Mouse (Mus musculus): Measurements from ENCODE around the gene 4931409K22Rik. TPM values are rescaled to one million over a fixed set of nuclear protein-coding genes. Genes with fewer than 3 reads are reported as not detected.

Gene 4931409K22Rik
- 0.12 and 0.19 TPM in 2 replicates for polyA plus RNA-seq (2015; fragmentation: Nextera tagmentation; extraction: Ambion mirVana)

- no peak within 1 kb of the TSS for H3K9ac ChIP-seq
- H3K27ac ChIP-seq: no peak within 1 kb of the TSS
- 0 out of 2 replicates have a peak, but pooled peaks cover 7% of the 10 kb centered on the region for H3K27me3 ChIP-seq
- no peak within 1 kb of the TSS for H3K4me3 ChIP-seq
- no peaks in the 10 kb centered on the region for H3K36me3 ChIP-seq
- WGBS: 87% methylated on average over 2 of the region's 2 CpGs
- H3K4me2 ChIP-seq: no peak within 1 kb of the TSS
- peaks cover 3% of the 10 kb centered on the region for H3K4me1 ChIP-seq (replicated peaks)
- peaks cover 4% of the 10 kb centered on the region; the same call in 1 of the 2 replicates for H3K9me3 ChIP-seq
- ATAC-seq (ENCODE audit: low FRiP score): no peak
These were observed at the start of gene 4931409K22Rik for GRCm38 (mm10) chr5:24556709-24557108. TSS of gene 4931409K22Rik (minus strand) at chr5:24556809.

- Histone ChIP-seq H3K4me1 (replicated peaks) (peaks cover 67% of the 10 kb centered on the region), H3K9ac (peak overlapping the region; percentile 92), H3K4me3 (peak overlapping the region; percentile 60), H3K36me3 (no peaks in the 10 kb centered on the region), H3K27ac (peak overlapping the region; percentile 99), H3K9me3 (no peaks in the 10 kb centered on the region), H3K27me3 (no peaks in the 10 kb centered on the region), H3K4me2 (peak overlapping the region; percentile 92)
- 8% methylated on average over 14 of the region's 14 CpGs for WGBS
- ATAC-seq (ENCODE audit: low FRiP score): no peak
These were observed 49.5 kb upstream of the 4931409K22Rik start for GRCm38 (mm10) chr5:24605980-24606665.

DNA sequence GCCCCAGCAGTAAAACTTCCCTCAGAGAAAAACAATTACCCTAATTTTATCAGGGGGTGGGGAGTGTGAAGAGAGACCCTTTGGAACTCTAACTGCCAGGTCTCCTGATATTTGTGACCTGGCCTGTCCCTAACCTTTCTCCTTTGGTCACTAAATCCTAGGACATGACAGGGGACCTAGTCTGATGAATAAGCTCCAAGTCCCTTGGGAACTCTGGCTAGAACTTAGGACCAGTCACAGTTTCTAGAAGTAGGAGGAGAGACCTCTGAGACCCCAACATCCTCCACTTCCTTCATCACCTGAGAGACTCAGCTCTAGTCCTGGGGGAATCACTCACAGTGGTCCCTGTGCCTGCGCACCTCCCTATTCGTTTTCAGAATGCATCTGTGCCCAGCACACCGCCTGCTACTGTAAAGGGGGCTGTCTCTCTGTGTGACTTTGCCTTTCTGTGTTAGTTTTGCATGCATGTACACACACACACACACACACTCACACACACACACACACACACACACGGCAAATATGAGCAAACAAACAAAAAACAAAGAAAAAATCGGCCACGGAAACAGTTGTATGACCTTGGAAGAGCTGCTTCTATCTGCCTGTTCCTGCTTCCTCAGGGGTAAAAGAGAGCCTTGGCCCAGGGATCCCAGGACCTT is 48.8 kb upstream of the 4931409K22Rik start:
- Histone ChIP-seq H3K36me3 (no peaks in the 10 kb centered on the region), H3K27me3 (no peaks in the 10 kb centered on the region), H3K4me1 (replicated peaks) (peaks cover 70% of the 10 kb centered on the region), H3K9ac (peak overlapping the region; percentile 92), H3K4me3 (peak overlapping the region; percentile 60), H3K4me2 (peak overlapping the region; percentile 92), H3K27ac (peak overlapping the region; percentile 99), H3K9me3 (no peaks in the 10 kb centered on the region)
- 6% methylated on average over 6 of the region's 6 CpGs for WGBS
- no peak for ATAC-seq (ENCODE audit: low FRiP score)

DNA sequence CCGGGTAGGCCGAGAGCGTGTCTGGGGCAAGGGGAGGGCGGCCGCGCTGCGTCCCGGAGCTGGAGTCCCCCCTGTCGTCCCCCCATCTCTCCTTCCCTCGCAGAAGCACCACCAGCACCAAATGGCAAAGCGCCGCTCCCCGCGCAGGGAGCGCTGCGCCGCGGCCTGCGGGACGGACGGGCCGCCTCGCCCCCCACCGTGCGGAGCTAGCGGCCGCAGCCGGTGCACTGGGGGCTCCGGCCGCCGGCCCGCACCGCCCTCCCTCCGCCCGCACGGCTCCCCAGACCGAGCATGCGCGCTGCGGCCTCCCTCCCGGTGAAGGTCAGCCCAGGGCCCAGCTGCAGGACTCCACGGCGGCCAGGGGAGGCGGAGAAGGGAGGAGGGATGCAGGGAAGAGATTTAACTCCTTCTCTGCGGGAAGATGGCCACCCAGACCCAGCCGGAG is 48.1 kb upstream of the 4931409K22Rik start:
- Histone ChIP-seq H3K4me2 (peak overlapping the region; percentile 92), H3K4me3 (peak overlapping the region; percentile 60), H3K27me3 (0 out of 2 replicates have a peak, but pooled peaks cover 3% of the 10 kb centered on the region), H3K9me3 (no peaks in the 10 kb centered on the region), H3K36me3 (no peaks in the 10 kb centered on the region), H3K27ac (peak overlapping the region; percentile 99), H3K4me1 (replicated peaks) (peaks cover 75% of the 10 kb centered on the region), H3K9ac (peak overlapping the region; percentile 92)
- under 1% methylated on average over 46 of the region's 46 CpGs for WGBS
- peak; percentile 71 for ATAC-seq (ENCODE audit: low FRiP score)

DNA sequence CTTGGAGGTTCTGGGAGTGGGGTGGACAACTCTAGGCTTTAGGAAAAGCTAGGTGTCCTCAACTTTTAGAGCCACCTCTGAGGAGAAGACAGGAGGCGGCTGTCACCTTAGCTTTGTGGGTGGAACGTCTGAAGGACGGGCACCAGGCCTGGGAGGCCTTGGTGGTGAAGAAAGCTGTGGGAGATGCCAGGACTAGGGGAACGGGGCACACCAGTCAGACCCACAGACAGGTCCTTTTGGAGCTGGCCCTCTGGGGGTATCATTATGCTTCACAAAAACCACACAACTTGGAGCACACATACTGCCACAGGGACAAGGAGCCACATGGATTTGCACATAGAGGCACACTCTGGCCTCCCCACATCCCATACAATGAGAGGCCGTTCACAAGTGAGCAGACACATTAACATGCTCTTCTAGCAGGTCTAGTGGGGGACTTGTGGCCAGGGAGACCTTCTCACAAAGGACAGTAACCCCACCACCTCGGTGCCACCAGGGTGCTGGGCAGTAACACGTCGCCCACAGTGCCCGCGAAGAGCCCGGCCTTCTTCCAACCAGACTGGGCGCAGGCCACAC is 47.6 kb upstream of the 4931409K22Rik start:
- peak overlapping the region; percentile 92 for H3K4me2 ChIP-seq
- 0 out of 2 replicates have a peak, but pooled peaks have one; percentile 1 for ATAC-seq (ENCODE audit: low FRiP score)
- H3K27ac ChIP-seq: peak overlapping the region; percentile 99
- H3K4me3 ChIP-seq: peak overlapping the region; percentile 60
- H3K9ac ChIP-seq: peak overlapping the region; percentile 92
- peaks cover 75% of the 10 kb centered on the region for H3K4me1 ChIP-seq (replicated peaks)
- H3K36me3 ChIP-seq: no peaks in the 10 kb centered on the region
- 0 out of 2 replicates have a peak, but pooled peaks cover 3% of the 10 kb centered on the region for H3K27me3 ChIP-seq
- no peaks in the 10 kb centered on the region for H3K9me3 ChIP-seq
- WGBS: 19% methylated on average over 12 of the region's 12 CpGs

GRCm38 (mm10) chr5:24603431-24604010 is 46.9 kb upstream of the 4931409K22Rik start:
- peak overlapping the region; percentile 60; the same call in 1 of the 2 replicates for H3K4me3 ChIP-seq
- H3K4me2 ChIP-seq: peak overlapping the region; percentile 92
- no peak for ATAC-seq (ENCODE audit: low FRiP score)
- H3K27ac ChIP-seq: peak overlapping the region; percentile 99
- 59% methylated on average over 8 of the region's 8 CpGs for WGBS
- peak overlapping the region; percentile 92 for H3K9ac ChIP-seq
- H3K4me1 ChIP-seq (replicated peaks): peaks cover 81% of the 10 kb centered on the region
- no peaks in the 10 kb centered on the region for H3K9me3 ChIP-seq
- 0 out of 2 replicates have a peak, but pooled peaks cover 3% of the 10 kb centered on the region for H3K27me3 ChIP-seq
- H3K36me3 ChIP-seq: no peaks in the 10 kb centered on the region

DNA sequence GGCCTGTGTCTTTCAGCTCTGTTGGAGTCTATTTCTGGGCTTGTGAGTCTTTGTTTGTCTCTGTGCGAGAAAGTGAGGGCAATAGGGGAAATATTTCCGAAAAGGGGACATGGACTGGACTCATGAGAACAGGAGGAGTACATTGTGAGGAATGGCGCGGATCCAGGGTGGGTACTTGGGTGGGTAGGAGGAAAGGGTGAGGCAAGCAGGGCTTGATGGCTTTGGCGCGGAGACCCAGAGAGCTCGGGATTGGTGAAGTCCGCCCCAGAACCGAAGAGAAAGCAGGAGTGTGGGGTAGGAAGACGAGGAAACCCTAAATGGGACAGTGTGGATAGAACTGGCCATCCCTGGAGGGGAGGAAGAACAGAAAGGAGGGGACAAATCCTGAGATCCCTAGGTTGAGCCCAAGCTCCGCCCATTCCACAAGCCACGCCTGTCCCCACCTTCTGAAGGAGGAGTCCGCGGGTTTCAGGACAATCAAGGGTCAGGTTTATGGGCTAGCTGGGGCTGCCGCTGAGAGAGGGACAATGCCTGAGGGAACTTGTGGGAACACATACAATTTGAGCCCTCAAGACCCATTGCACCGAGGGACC is 46.2 kb upstream of the 4931409K22Rik start:
- peak overlapping the region; percentile 99 for H3K27ac ChIP-seq
- peak overlapping the region; percentile 60 for H3K4me3 ChIP-seq
- no peaks in the 10 kb centered on the region for H3K9me3 ChIP-seq
- peaks cover 88% of the 10 kb centered on the region for H3K4me1 ChIP-seq (replicated peaks)
- peak overlapping the region; percentile 92 for H3K9ac ChIP-seq
- 0 out of 2 replicates have a peak, but pooled peaks cover 3% of the 10 kb centered on the region for H3K27me3 ChIP-seq
- H3K36me3 ChIP-seq: no peaks in the 10 kb centered on the region
- 2% methylated on average over 16 of the region's 16 CpGs for WGBS
- H3K4me2 ChIP-seq: peak overlapping the region; percentile 92
- peak; percentile 40 for ATAC-seq (ENCODE audit: low FRiP score)

DNA sequence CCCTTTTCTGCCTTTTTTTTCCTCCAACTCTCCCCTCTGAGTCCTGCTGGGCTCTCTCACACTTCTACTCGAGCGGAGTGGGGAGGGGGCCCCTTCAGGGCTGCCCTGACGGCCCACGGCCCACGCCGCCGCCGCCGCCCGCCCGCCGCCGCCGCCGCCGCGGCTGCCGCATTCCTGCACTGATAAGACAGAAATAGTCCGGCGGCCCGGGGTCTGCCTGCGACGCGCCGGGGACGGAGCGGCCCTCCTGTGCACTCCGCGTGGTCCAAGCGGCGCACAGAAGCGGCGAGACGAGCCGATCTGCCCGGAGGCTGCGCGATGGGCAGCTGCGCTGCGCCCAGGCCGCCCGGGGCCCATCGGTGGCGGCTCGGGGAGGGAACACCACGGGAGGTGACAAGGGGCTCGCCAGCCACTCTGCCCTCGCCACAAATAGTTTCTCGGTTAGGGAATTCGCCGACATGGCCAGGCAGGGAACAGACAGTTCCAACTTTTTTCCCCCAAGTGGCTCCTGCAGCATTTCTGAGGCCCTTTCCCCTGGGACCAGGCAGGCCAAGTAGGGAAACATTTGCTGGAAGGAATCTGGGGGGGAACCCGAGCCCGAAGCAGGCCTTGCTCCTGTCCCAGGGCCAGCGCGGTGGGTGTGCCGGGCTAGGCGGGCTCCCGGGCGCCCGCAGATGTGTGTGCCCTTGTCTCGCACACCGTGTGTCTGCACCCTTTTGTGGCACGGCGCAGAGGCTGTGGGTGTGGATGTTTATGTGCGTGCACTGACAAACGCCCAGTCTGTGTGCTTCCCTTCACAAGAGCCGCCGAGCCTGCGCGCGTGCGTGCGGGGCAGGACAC is 45.5 kb upstream of the 4931409K22Rik start:
- WGBS: under 1% methylated on average over 73 of the region's 73 CpGs
- H3K4me2 ChIP-seq: peak overlapping the region; percentile 92
- H3K36me3 ChIP-seq: no peaks in the 10 kb centered on the region
- H3K9me3 ChIP-seq: no peaks in the 10 kb centered on the region
- H3K27me3 ChIP-seq: 0 out of 2 replicates have a peak, but pooled peaks cover 3% of the 10 kb centered on the region
- H3K4me1 ChIP-seq (replicated peaks): peaks cover 87% of the 10 kb centered on the region
- H3K27ac ChIP-seq: peak overlapping the region; percentile 99
- peak; percentile 27 for ATAC-seq (ENCODE audit: low FRiP score)
- peak overlapping the region; percentile 60 for H3K4me3 ChIP-seq
- peak overlapping the region; percentile 92 for H3K9ac ChIP-seq

GRCm38 (mm10) chr5:24601071-24601835 is 44.6 kb upstream of the 4931409K22Rik start:
- 1% methylated on average over 33 of the region's 33 CpGs for WGBS
- Histone ChIP-seq H3K9me3 (no peaks in the 10 kb centered on the region), H3K36me3 (no peaks in the 10 kb centered on the region), H3K27me3 (0 out of 2 replicates have a peak, but pooled peaks cover 3% of the 10 kb centered on the region), H3K4me3 (peak overlapping the region; percentile 60), H3K4me2 (peak overlapping the region; percentile 92), H3K9ac (peak overlapping the region; percentile 92), H3K27ac (peak overlapping the region; percentile 99), H3K4me1 (replicated peaks) (peaks cover 87% of the 10 kb centered on the region)
- ATAC-seq (ENCODE audit: low FRiP score): no peak

- no peak for ATAC-seq (ENCODE audit: low FRiP score)
- Histone ChIP-seq H3K27ac (no peak overlapping the region), H3K27me3 (0 out of 2 replicates have a peak, but pooled peaks cover 3% of the 10 kb centered on the region), H3K36me3 (peaks cover 9% of the 10 kb centered on the region), H3K9me3 (no peaks in the 10 kb centered on the region), H3K4me2 (peak overlapping the region; percentile 92), H3K4me1 (replicated peaks) (peaks cover 87% of the 10 kb centered on the region), H3K9ac (peak overlapping the region; percentile 92; the same call in 1 of the 2 replicates), H3K4me3 (peak overlapping the region; percentile 60; the same call in 1 of the 2 replicates)
- 68% methylated on average over 2 of the region's 2 CpGs for WGBS
These were observed 43.6 kb upstream of the 4931409K22Rik start for GRCm38 (mm10) chr5:24600236-24600635.

Data from hindbrain, embryonic 13.5 days (tissue).